Mouse (Mus musculus): ENCODE data around the gene Ifrd2. TPM values are rescaled to one million over a fixed set of nuclear protein-coding genes. Genes with fewer than 3 reads are reported as not detected.

The Ifrd2 gene
- total RNA-seq (2021), result 10 to 100 TPM; 40.9 to 41.4 TPM
- long read RNA-seq, experiment 1, transcript Ifrd2-201 (12 exons, 2,056 nt), result major isoform, 24 of 31 reads
- long read RNA-seq, experiment 1, partial matches to known transcripts, result 0 of 31 reads
- long read RNA-seq, experiment 1, other reads (novel, unspliced or antisense), result 7 of 31 reads
- long read RNA-seq, experiment 2, transcript Ifrd2-201 (12 exons, 2,056 nt), result major isoform, 33 of 54 reads
- long read RNA-seq, experiment 2, partial matches to known transcripts, result 4 of 54 reads
- long read RNA-seq, experiment 2, other reads (novel, unspliced or antisense), result 16 of 54 reads

- DNase-seq (ENCODE audit: low spot score in 2 of 2), result peak; percentile 67 to 92
Measured at GRCm38 (mm10) chr9:107586974-107587832, at the start of gene Ifrd2. TSS of gene Ifrd2 (plus strand) at chr9:107587642.

GRCm38 (mm10) chr9:107538231-107538630 lies 49.2 kb upstream of the Ifrd2 start:
- no peak for DNase-seq (ENCODE audit: low spot score in 2 of 2)

- DNase-seq (ENCODE audit: low spot score in 2 of 2), result no peak
Measured at GRCm38 (mm10) chr9:107538711-107539110, 48.7 kb upstream of the Ifrd2 start.

- no peak for DNase-seq (ENCODE audit: low spot score in 2 of 2)
Measured at GRCm38 (mm10) chr9:107539940-107540339, 47.5 kb upstream of the Ifrd2 start.

GRCm38 (mm10) chr9:107540420-107540819 lies 47.0 kb upstream of the Ifrd2 start:
- DNase-seq (ENCODE audit: low spot score in 2 of 2), result no peak

- no peak for DNase-seq (ENCODE audit: low spot score in 2 of 2)
Measured at GRCm38 (mm10) chr9:107541005-107541404, 46.4 kb upstream of the Ifrd2 start.

GRCm38 (mm10) chr9:107541474-107542351 lies 45.7 kb upstream of the Ifrd2 start, which contains the start of the genes Cyb561d2 and Nprl2:
TSS of gene Cyb561d2 (minus strand) at chr9:107542193.
TSS of gene Nprl2 (plus strand) at chr9:107542226.
- peak; percentile 83 to 92 for DNase-seq (ENCODE audit: low spot score in 2 of 2)

- DNase-seq (ENCODE audit: low spot score in 2 of 2), result no peak
Measured at GRCm38 (mm10) chr9:107542352-107542686, 45.1 kb upstream of the Ifrd2 start.

GRCm38 (mm10) chr9:107542721-107543120 lies 44.7 kb upstream of the Ifrd2 start:
- DNase-seq (ENCODE audit: low spot score in 2 of 2), result no peak

GRCm38 (mm10) chr9:107543299-107543698 lies 44.1 kb upstream of the Ifrd2 start:
- no peak for DNase-seq (ENCODE audit: low spot score in 2 of 2)

- no peak for DNase-seq (ENCODE audit: low spot score in 2 of 2)
Measured at GRCm38 (mm10) chr9:107544196-107544700, 43.2 kb upstream of the Ifrd2 start.

GRCm38 (mm10) chr9:107544729-107545128 lies 42.7 kb upstream of the Ifrd2 start:
- no peak for DNase-seq (ENCODE audit: low spot score in 2 of 2)

- no peak for DNase-seq (ENCODE audit: low spot score in 2 of 2)
Measured at GRCm38 (mm10) chr9:107545199-107545598, 42.2 kb upstream of the Ifrd2 start.

GRCm38 (mm10) chr9:107545602-107546001 lies 41.8 kb upstream of the Ifrd2 start:
- DNase-seq (ENCODE audit: low spot score in 2 of 2), result peak in 1 of 2 experiments; percentile 66

GRCm38 (mm10) chr9:107547026-107547425 lies 40.4 kb upstream of the Ifrd2 start, which contains the start of gene Zmynd10:
TSS of gene Zmynd10 (plus strand) at chr9:107547298.
- DNase-seq (ENCODE audit: low spot score in 2 of 2), result peak; percentile 72 to 84

GRCm38 (mm10) chr9:107547957-107548356 lies 39.5 kb upstream of the Ifrd2 start:
- DNase-seq (ENCODE audit: low spot score in 2 of 2), result no peak

GRCm38 (mm10) chr9:107548820-107549219 lies 38.6 kb upstream of the Ifrd2 start:
- no peak for DNase-seq (ENCODE audit: low spot score in 2 of 2)

- DNase-seq (ENCODE audit: low spot score in 2 of 2), result no peak
Measured at GRCm38 (mm10) chr9:107549297-107550074, 38.0 kb upstream of the Ifrd2 start.

- no peak for DNase-seq (ENCODE audit: low spot score in 2 of 2)
Measured at GRCm38 (mm10) chr9:107550491-107551116, 36.8 kb upstream of the Ifrd2 start.

Measured in adrenal gland, postnatal 4 days (tissue).